Mouse (Mus musculus) heart, adult 2 months (tissue): ENCODE data around the gene Tubb4b. TPM values are rescaled to one million over a fixed set of nuclear protein-coding genes. Genes with fewer than 3 reads are reported as not detected.
A peak's percentile ranks its signal among the peaks of the same experiment; 100 is the strongest.

ENCODE experiments used
- DNase-seq, 2 experiments: peaks; one replicate each; pipeline ENCODE4 v3.0.0; 2021
- H3K27ac ChIP-seq: fragments of 200-600 bp; 2 replicates; pipeline ENCODE4 v1.8.1; 2022
- H3K27me3 ChIP-seq: fragments of 200-500 bp; 2 replicates; pipeline ENCODE4 v1.6.1; 2012; ENCODE audit warnings: mild to moderate bottlenecking, low read length, inconsistent platforms, mixed read lengths; ENCODE audit not compliant: control insufficient read depth, insufficient read depth
- H3K36me3 ChIP-seq: fragments of 200-500 bp; 2 replicates; pipeline ENCODE4 v1.6.1; 2012; ENCODE audit warnings: low read length, inconsistent platforms; ENCODE audit not compliant: control insufficient read depth, insufficient read depth
- H3K4me1 ChIP-seq: fragments of 200-500 bp; 2 replicates; pipeline ENCODE4 v1.6.1; 2011; ENCODE audit warnings: low read length; ENCODE audit not compliant: control insufficient read depth, insufficient read depth
- H3K4me3 ChIP-seq: fragments of 200-600 bp; 2 replicates; pipeline ENCODE4 v1.8.1; 2022
- H3K79me2 ChIP-seq: fragments of 200-500 bp; replicated peaks from 2 replicates; pipeline ENCODE4 v1.6.1; 2012; ENCODE audit warnings: mild to moderate bottlenecking, inconsistent platforms, low read length, moderate library complexity, mixed read lengths; ENCODE audit not compliant: control insufficient read depth, insufficient read depth
- H3K9ac ChIP-seq: fragments of 200-500 bp; 2 replicates; pipeline ENCODE4 v1.6.1; 2012; ENCODE audit warnings: low read depth, mild to moderate bottlenecking, control low read depth, inconsistent platforms, low read length, mixed read lengths
- CTCF ChIP-seq: fragments of 200-600 bp; IDR thresholded peaks from 2 replicates; pipeline ENCODE4 v1.8.1; 2022; ENCODE audit warnings: antibody characterized with exemption, mild to moderate bottlenecking, moderate library complexity
- EP300 ChIP-seq: fragments of 200-500 bp; IDR thresholded peaks from 2 replicates; pipeline ENCODE4 v1.6.1; 2011; ENCODE audit warnings: low read depth, low read length, control low read depth; ENCODE audit not compliant: insufficient read depth
- POLR2A ChIP-seq: fragments of 200-500 bp; IDR thresholded peaks from 2 replicates; pipeline ENCODE4 v1.6.1; 2011; ENCODE audit warnings: mild to moderate bottlenecking, low read depth, low read length, control low read depth; ENCODE audit not compliant: insufficient read depth
- WGBS: fragments of 180-500 bp; shearing (Covaris S2); methylation state at CpG from one replicate; pipeline ENCODE4 v1.1.7; 2018; 5-methylcytosine and 5-hydroxymethylcytosine counted together
- intact Hi-C: fragments of 180-260 bp; cut with DNase I; formaldehyde crosslinking; loops from one replicate; pipeline ENCODE4 v1.15.1; 2025
- polyA plus RNA-seq: library from polyadenylated mRNA; depleted of rRNA; stranded (reverse); fragments of >200 nt; gene quantifications from 2 replicates; pipeline ENCODE4 v1.2.3, GENCODE M21; 2012
- total RNA-seq, 2 experiments: library from RNA; stranded (reverse); gene quantifications; 2 replicates each; pipeline ENCODE4 v1.2.3; 2021

Gene Tubb4b
- total and polyA plus RNA-seq, 3 experiments = 315 to 342 (median 327) TPM

DNA sequence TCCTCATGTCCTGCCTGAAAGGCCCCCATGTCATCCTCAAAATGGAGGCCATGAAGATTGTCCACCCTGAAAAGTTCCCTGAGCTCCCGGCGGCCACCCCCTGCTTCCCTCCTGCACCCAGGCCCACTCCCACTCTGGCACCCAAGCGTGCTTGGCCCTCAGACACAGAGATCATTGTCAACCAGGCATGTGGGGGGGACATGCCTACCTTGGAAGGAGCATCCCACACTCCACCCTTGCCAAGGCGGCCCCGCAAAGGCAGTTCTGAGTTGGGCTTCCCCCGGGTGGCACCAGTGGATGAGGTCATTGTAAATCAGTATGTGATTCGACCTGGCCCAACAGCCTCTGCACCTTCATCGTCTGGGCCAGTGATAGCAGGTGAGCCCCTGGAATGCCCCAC, 18.8 kb upstream of the Tubb4b start:
- Histone ChIP-seq H3K4me3 (no peak overlapping the region), H3K9ac (no peak overlapping the region), H3K27ac (no peak overlapping the region), H3K27me3 (peaks cover 5% of the 10 kb centered on the region; the same call in 1 of the 2 replicates), H3K79me2 (no peaks in the 10 kb centered on the region), H3K36me3 (no peaks in the 10 kb centered on the region), H3K4me1 (peaks cover 2% of the 10 kb centered on the region; the same call in 1 of the 2 replicates)
- no peak for TF ChIP-seq EP300
- no peak for TF ChIP-seq CTCF
- no peak for TF ChIP-seq POLR2A
- no peak for DNase-seq
- WGBS = 71% methylated on average over 8 of the region's 8 CpGs
- intact Hi-C loops = no loop called here

DNA sequence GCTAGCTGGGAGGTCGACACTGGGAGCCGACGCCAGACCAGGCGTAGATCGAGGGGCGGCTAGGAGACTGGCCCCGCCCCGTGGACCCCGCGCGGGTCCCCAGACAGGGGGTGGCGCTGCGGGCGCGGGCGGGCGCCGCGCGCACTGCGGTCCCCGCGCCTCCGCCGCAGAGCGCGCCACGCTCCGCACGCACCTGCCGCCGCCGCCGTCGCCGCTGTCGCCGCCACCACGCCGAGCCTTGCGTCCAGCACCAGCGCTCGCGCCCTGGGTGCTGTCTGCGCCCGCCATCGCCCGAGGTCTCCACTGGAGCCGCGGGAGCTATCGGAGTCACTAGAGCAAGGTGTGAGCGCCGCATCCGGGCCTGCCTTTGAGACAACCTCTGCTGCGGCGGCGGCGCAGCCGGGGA, 17.6 kb upstream of the Tubb4b start, which contains the start of the genes Rnf208 and Cysrt1:
Gene Rnf208 (plus strand): TSS at position 155 of the 406 bp plus-strand sequence.
Gene Cysrt1 (minus strand): TSS at position 352 of the 406 bp plus-strand sequence.
- Histone ChIP-seq H3K79me2 (no peaks in the 10 kb centered on the region), H3K27me3 (peaks cover 5% of the 10 kb centered on the region; the same call in 1 of the 2 replicates), H3K4me3 (peak within 1 kb of the TSS; percentile 36), H3K9ac (no peak within 1 kb of the TSS), H3K4me1 (peaks cover 2% of the 10 kb centered on the region; the same call in 1 of the 2 replicates), H3K36me3 (no peaks in the 10 kb centered on the region), H3K27ac (no peak within 1 kb of the TSS; the same call in 1 of the 2 replicates)
- intact Hi-C loops = no loop called here
- WGBS = under 1% methylated on average over 53 of the region's 59 CpGs
- DNase-seq = no peak
- TF ChIP-seq CTCF = no peak
- TF ChIP-seq POLR2A = no peak

DNA sequence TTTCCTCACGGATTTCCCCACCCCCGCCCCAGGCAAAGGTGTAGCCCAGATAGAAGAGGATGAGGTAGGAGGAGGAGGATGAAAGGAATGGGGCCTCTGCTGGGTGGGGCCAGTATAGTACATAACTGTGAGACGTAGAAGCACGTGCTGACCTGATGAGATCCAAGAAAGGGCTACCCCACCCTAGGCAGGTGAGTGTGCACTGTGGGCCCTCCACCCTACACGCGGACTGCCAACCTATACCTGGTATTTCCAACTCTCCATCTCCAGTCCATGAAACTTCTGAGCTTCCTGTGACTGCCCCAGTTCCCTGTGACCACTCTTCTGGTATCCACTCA, 16.9 kb upstream of the Tubb4b start:
- no peak for DNase-seq
- Histone ChIP-seq H3K36me3 (no peaks in the 10 kb centered on the region), H3K27me3 (peaks cover 5% of the 10 kb centered on the region; the same call in 1 of the 2 replicates), H3K27ac (no peak overlapping the region), H3K79me2 (no peaks in the 10 kb centered on the region), H3K4me1 (peaks cover 2% of the 10 kb centered on the region; the same call in 1 of the 2 replicates), H3K4me3 (no peak overlapping the region), H3K9ac (no peak overlapping the region)
- intact Hi-C loops = no loop called here
- WGBS = 19% methylated on average over 6 of the region's 6 CpGs
- TF ChIP-seq POLR2A (no peak), CTCF (no peak), EP300 (no peak)

DNA sequence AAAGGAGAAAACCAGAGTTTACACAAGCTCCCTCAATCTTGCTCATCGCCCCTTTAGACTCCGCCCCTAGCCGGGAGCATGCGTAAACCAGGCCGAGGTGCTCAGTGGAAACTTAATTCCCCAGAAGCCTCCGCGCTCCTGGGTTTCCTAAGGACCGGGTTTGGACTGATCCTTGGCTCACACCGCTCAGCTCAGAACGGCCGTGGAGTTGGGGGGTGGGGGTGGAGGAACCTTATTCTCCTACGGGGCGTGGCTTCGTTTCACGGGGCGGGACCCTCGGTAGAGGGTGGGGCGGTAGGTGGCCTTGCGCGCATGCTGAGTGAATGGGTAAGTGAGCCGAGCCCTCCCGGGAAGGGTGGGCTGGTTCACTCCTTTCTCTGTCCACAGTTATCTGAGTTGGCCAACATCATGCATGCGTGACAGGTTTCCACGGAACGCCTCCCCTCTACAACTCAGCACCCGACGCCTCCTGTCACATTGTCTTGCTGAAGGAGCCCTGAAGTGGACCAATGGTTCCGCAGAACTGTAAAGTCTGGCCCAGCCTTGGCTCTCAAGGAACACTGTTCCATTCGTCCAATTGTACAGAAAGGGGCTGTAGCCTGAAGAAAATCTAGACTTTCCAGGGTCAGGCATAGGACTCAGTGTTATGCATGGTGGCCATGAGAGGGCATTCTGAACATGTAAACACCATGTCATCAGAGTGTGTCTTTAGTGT, 16.4 kb upstream of the Tubb4b start:
- 3% methylated on average over 29 of the region's 29 CpGs for WGBS
- intact Hi-C loops = no loop called here
- Histone ChIP-seq H3K27ac (no peak overlapping the region; the same call in 1 of the 2 replicates), H3K4me3 (peak overlapping the region; percentile 36), H3K36me3 (no peaks in the 10 kb centered on the region), H3K27me3 (peaks cover 5% of the 10 kb centered on the region; the same call in 1 of the 2 replicates), H3K9ac (0 out of 2 replicates have a peak overlapping the region, but pooled peaks have one; percentile 25), H3K79me2 (no peaks in the 10 kb centered on the region), H3K4me1 (peaks cover 2% of the 10 kb centered on the region; the same call in 1 of the 2 replicates)
- DNase-seq = peak; percentile 66 to 67
- no peak for TF ChIP-seq EP300
- no peak for TF ChIP-seq POLR2A

DNA sequence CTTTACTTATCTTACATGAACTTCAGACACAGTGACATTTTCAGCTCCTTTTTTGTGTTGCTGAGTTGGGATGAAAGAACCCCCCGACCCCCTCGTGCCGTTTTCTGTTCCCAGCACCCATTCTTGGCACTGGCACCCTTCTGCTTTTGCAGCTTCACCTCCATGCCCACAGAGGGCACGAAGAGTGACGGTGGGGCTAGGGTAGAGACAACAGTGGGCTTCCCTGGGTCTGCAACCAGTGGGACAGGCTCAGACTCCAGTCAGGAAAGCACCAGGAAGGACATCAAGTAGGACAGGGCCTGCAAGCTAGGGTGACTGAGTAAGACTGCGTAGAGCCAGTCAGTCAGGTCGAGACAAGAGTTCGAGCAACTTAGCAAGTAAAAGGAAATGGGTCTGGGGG, 15.8 kb upstream of the Tubb4b start:
- no peak for TF ChIP-seq CTCF
- TF ChIP-seq EP300 = no peak
- no peak for TF ChIP-seq POLR2A
- Histone ChIP-seq H3K27ac (no peak overlapping the region), H3K9ac (no peak overlapping the region), H3K79me2 (no peaks in the 10 kb centered on the region), H3K27me3 (peaks cover 5% of the 10 kb centered on the region; the same call in 1 of the 2 replicates), H3K4me1 (peaks cover 2% of the 10 kb centered on the region; the same call in 1 of the 2 replicates), H3K4me3 (no peak overlapping the region; the same call in 1 of the 2 replicates), H3K36me3 (no peaks in the 10 kb centered on the region)
- 58% methylated on average over 8 of the region's 8 CpGs for WGBS
- intact Hi-C loops = no loop called here
- no peak for DNase-seq

DNA sequence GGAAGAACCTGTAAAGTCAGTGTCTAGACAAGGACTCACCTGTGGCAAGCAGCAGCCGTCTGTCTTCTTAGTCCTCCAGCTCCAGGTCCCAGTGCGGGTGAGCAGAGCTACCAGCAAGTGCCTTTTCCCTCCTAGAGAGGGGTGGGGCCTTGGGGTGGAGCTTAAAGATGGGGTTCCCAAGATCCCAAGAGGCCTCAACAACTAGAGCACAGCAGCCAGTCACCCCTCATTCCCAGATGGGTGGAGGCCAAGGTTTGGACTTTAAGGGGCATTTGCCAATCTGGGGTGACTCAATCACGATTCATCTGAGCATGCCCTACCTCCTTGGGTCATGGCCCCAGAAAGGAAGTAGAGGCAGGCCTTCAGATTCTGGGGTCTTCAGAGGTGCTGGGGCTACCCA, 15.3 kb upstream of the Tubb4b start:
- H3K27me3 ChIP-seq = peaks cover 5% of the 10 kb centered on the region; the same call in 1 of the 2 replicates
- no peaks in the 10 kb centered on the region for H3K79me2 ChIP-seq
- H3K9ac ChIP-seq = no peak overlapping the region
- 77% methylated on average over 3 of the region's 3 CpGs for WGBS
- no peak overlapping the region for H3K4me3 ChIP-seq
- H3K36me3 ChIP-seq = no peaks in the 10 kb centered on the region
- H3K4me1 ChIP-seq = peaks cover 2% of the 10 kb centered on the region; the same call in 1 of the 2 replicates
- TF ChIP-seq CTCF = no peak
- TF ChIP-seq POLR2A = no peak
- no peak for TF ChIP-seq EP300
- peak in 1 of 2 experiments; percentile 12 for DNase-seq
- intact Hi-C loops = no loop called here
- H3K27ac ChIP-seq = no peak overlapping the region
